ENCODE assay signal across 19 mouse cellular contexts in genomic region chr11:5571856-5572255, GRCm38 (mm10). TPM values are rescaled to one million over a fixed set of nuclear protein-coding genes. Genes with fewer than 3 reads are reported as not detected.
"Had no signal": no experiment of that assay in that cellular context is flagged by ENCODE, and none has a peak within 500 bp of the region (broad histone marks: within the 10 kb centered on the region; RNA-seq: fewer than 3 reads in every experiment).

No protein-coding gene starts in this region.

- DNase-seq: kidney, adult 18-20 months; kidney, postnatal 14 days; layer of hippocampus, postnatal 36 days; thymus, adult 2 months; thymus, postnatal 25 days had no signal

- ATAC-seq: hindbrain, postnatal 0 days; intestine, embryonic 15.5 days; midbrain, embryonic 15.5 days had no signal

- H3K36me3 ChIP-seq: intestine, embryonic 15.5 days; kidney, embryonic 15.5 days; limb, embryonic 12.5 days; lung, embryonic 15.5 days; midbrain, embryonic 15.5 days; neural tube, embryonic 12.5 days had no signal

- H3K4me3 ChIP-seq: intestine, embryonic 15.5 days; kidney, embryonic 15.5 days; limb, embryonic 12.5 days; lung, embryonic 15.5 days; midbrain, embryonic 15.5 days; neural tube, embryonic 12.5 days had no signal

- H3K27me3 ChIP-seq: intestine, embryonic 15.5 days; kidney, embryonic 15.5 days; limb, embryonic 12.5 days; lung, embryonic 15.5 days; midbrain, embryonic 15.5 days; neural tube, embryonic 12.5 days had no signal

- H3K27ac ChIP-seq: hindbrain, postnatal 0 days; intestine, embryonic 15.5 days; kidney, embryonic 15.5 days; limb, embryonic 12.5 days; lung, embryonic 15.5 days; midbrain, embryonic 15.5 days; neural tube, embryonic 12.5 days; stomach, postnatal 0 days had no signal

- H3K9ac ChIP-seq: intestine, embryonic 15.5 days; kidney, embryonic 15.5 days; limb, embryonic 12.5 days; lung, embryonic 15.5 days; midbrain, embryonic 15.5 days; neural tube, embryonic 12.5 days had no signal

- H3K4me2 ChIP-seq: intestine, embryonic 15.5 days; kidney, embryonic 15.5 days; limb, embryonic 12.5 days; lung, embryonic 15.5 days; midbrain, embryonic 11.5 days; midbrain, embryonic 15.5 days; neural tube, embryonic 12.5 days had no signal

- H3K4me1 ChIP-seq: intestine, embryonic 15.5 days; kidney, embryonic 15.5 days; limb, embryonic 12.5 days; lung, embryonic 15.5 days; midbrain, embryonic 15.5 days; neural tube, embryonic 12.5 days had no signal

- H3K9me3 ChIP-seq: intestine, embryonic 15.5 days; kidney, embryonic 15.5 days; lung, embryonic 15.5 days; midbrain, embryonic 15.5 days; neural tube, embryonic 12.5 days had no signal

RNA-seq across cellular contexts. Expression of gene Ankrd36, which starts 2.4 kb away (rescaled TPM):
- total RNA-seq: hindbrain, postnatal 0 days; layer of hippocampus, postnatal 36 days; left cerebral cortex, postnatal 36 days; liver, adult 2 months; neutrophil, adult 5-6 weeks had no signal
- polyA plus RNA-seq: hindbrain, postnatal 0 days; kidney, embryonic 15.5 days; large intestine, adult 2 months; limb, embryonic 12.5 days; liver, adult 2 months; midbrain, embryonic 11.5 days; neural tube, embryonic 12.5 days; stomach, postnatal 0 days; thymus, adult 2 months; urinary bladder, adult 2 months had no signal
